Mouse (Mus musculus): ENCODE measurements at regions not wholly inside any gene's neighbourhood (a gene's known extent, or its start where the extent isn't known, plus 50 kb on each side); places are given as distances from the start of the nearest gene placed in this dataset.

DNA sequence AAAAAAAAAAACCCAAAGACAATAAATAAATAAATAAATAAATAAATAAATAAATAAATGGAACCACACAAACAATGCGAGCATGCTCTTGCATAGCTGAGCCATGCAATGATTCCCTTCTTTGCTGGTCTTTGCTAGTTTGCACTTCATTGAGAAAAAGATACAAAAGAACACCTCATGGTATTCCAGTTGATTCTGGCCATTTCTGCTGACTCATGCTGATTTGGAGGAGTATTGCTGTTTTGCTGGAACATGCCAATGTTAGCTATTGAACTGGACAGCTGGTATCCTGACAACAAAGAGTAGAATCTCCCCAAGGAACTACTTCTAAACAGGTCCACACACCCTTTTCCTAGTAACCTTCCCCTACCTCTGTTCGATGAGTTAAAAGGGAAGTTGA lies 60.2 kb downstream of the Htr1a start:
- ATAC-seq (ENCODE audit: insufficient number of reproducible peaks, insufficient read depth, low FRiP score, low TSS enrichment, low read depth): no peak
- 88% methylated on average over 2 of the region's 2 CpGs for WGBS
- Histone ChIP-seq H3K4me2 (no peak overlapping the region), H3K4me1 (no peaks in the 10 kb centered on the region), H3K9ac (no peak overlapping the region), H3K27ac (no peak overlapping the region), H3K27me3 (no peaks in the 10 kb centered on the region), H3K36me3 (no peaks in the 10 kb centered on the region), H3K4me3 (no peak overlapping the region), H3K9me3 (no peaks in the 10 kb centered on the region)

DNA sequence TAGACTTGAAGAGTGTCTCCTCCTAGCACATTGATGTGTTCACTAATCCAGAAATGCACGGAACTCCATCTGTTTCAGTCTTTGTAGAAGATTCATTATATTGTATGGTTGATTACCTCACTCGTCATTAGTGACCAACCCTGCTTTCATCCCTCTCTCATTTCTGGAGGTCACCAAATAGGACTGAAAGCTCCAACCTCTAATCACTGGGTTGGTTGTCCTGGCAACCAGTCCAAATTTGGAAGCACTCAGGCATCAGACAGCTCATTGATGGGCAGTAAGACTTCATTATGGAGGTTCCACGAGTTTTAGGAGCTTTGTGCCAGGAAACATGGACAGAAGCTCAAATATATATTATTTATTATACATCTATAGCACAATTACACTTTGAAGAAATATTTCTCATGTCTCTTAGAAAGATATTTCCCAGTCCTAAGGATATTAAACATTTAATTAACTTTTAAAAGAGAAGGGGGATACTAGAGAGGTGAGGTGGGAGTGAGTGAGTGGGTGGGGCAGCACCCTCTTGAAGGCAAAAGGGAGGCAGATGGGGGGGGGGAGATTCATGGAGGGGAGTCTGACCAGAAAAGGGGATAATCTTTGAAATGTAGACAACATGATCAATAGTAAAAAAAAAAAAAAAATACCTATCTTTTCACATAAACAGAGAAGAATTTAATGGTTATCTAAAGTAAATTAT lies 94.7 kb downstream of the Htr1a start:
- Histone ChIP-seq H3K4me3 (no peak overlapping the region), H3K4me2 (no peak overlapping the region), H3K9me3 (no peaks in the 10 kb centered on the region), H3K9ac (no peak overlapping the region), H3K4me1 (no peaks in the 10 kb centered on the region), H3K27me3 (no peaks in the 10 kb centered on the region), H3K36me3 (no peaks in the 10 kb centered on the region), H3K27ac (no peak overlapping the region)
- ATAC-seq (ENCODE audit: insufficient number of reproducible peaks, insufficient read depth, low FRiP score, low TSS enrichment, low read depth): no peak
- 31% methylated on average over 3 of the region's 3 CpGs for WGBS

DNA sequence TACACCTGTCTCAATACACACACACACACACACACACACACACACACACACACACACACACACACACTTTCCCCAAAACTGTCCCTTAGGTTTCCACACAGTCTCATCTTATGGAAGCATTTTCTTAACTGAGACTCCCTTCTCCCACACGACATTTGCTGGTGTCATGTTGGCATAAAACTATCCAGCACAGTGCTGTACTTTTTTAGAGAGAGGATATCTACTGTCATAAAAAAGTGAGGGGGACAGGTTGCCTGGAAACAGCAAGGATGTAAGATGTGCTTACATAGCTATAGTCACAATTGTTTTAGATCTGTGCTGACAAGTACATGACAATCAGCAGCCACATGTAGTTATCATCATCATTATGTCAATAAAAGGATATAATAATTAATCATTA lies 129.8 kb downstream of the Htr1a start:
- H3K27ac ChIP-seq: no peak overlapping the region
- H3K4me3 ChIP-seq: no peak overlapping the region
- no peaks in the 10 kb centered on the region for H3K9me3 ChIP-seq
- 61% methylated on average over 1 of the region's 1 CpGs for WGBS
- no peaks in the 10 kb centered on the region for H3K36me3 ChIP-seq
- no peaks in the 10 kb centered on the region for H3K4me1 ChIP-seq
- no peak for ATAC-seq (ENCODE audit: insufficient number of reproducible peaks, insufficient read depth, low FRiP score, low TSS enrichment, low read depth)
- no peaks in the 10 kb centered on the region for H3K27me3 ChIP-seq
- H3K4me2 ChIP-seq: no peak overlapping the region
- H3K9ac ChIP-seq: no peak overlapping the region

DNA sequence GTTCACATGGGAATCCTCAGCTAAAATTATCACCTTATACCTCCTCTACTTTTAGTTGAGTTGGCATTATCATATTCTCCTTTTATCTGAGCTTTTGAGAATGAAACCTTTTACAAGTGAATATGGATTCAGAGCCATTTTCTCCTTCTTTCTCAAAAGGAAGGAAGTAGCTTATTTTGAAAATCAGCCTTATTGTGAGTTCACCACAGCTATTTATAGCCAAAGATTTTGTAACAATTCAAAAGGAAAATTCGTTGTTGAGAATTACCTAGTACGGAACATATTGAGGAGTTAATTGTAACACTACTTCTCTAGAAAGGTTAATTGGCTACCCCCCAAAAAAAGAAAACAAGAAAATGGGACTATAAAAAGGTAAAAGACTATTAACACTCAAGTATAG lies 163.0 kb downstream of the Htr1a start:
- H3K4me1 ChIP-seq: no peaks in the 10 kb centered on the region
- no peaks in the 10 kb centered on the region for H3K27me3 ChIP-seq
- H3K4me3 ChIP-seq: no peak overlapping the region
- no peak overlapping the region for H3K9ac ChIP-seq
- no peak for ATAC-seq (ENCODE audit: insufficient number of reproducible peaks, insufficient read depth, low FRiP score, low TSS enrichment, low read depth)
- no peak overlapping the region for H3K27ac ChIP-seq
- H3K4me2 ChIP-seq: no peak overlapping the region
- H3K36me3 ChIP-seq: no peaks in the 10 kb centered on the region
- 89% methylated on average over 2 of the region's 2 CpGs for WGBS
- H3K9me3 ChIP-seq: no peaks in the 10 kb centered on the region

DNA sequence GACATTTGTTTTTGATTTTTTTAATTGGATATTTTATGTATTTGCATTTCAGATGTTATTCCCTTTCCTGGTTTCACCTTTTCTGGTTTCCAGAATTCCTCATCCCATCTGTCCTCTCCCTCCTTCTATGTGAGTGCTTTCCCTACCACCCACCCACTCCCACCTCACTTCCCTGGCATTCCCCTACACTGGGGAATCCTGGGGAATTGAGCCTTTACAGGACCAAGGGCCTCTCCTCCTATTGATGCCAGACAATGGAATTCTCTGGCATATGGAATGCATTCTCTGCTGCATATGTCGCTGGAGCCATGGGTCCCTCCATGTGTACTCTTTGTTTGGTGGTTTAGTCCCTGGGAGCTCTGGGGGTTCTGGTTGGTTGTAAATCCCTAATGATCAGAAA lies 175.9 kb downstream of the Htr1a start:
- Histone ChIP-seq H3K27me3 (no peaks in the 10 kb centered on the region), H3K4me2 (no peak overlapping the region), H3K27ac (peak overlapping the region; percentile 45; the same call in 1 of the 2 replicates), H3K4me3 (no peak overlapping the region), H3K36me3 (no peaks in the 10 kb centered on the region), H3K4me1 (peaks cover 5% of the 10 kb centered on the region; the same call in 1 of the 2 replicates), H3K9ac (no peak overlapping the region), H3K9me3 (no peaks in the 10 kb centered on the region)
- ATAC-seq (ENCODE audit: insufficient number of reproducible peaks, insufficient read depth, low FRiP score, low TSS enrichment, low read depth): no peak
- WGBS: 31% methylated on average over 1 of the region's 1 CpGs

DNA sequence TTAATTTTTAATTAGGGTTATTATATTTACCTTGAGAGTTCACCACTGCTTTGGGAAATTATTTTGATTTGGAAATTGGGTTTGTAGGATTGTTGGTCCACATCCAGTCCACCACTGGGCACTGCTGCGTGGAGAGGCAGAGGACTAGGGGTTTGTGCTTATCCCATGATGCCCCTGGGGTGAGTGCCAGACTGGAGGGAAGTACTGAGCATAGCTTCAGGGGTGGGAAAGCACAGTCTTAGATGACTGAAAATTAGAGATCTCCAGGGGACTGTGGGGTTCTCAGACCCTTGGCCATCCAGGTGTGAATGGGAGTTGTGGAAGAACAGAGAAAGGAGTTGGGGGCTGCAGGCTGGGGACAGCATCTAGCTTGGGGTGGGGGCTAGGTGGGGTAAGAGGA lies 177.4 kb downstream of the Htr1a start:
- Histone ChIP-seq H3K9me3 (no peaks in the 10 kb centered on the region), H3K9ac (no peak overlapping the region), H3K27ac (no peak overlapping the region), H3K4me1 (peaks cover 5% of the 10 kb centered on the region; the same call in 1 of the 2 replicates), H3K36me3 (no peaks in the 10 kb centered on the region), H3K4me2 (no peak overlapping the region), H3K27me3 (no peaks in the 10 kb centered on the region), H3K4me3 (no peak overlapping the region)
- 0 out of 2 replicates have a peak, but pooled peaks have one; percentile 26 for ATAC-seq (ENCODE audit: insufficient number of reproducible peaks, insufficient read depth, low FRiP score, low TSS enrichment, low read depth)
- 92% methylated on average over 1 of the region's 1 CpGs for WGBS

DNA sequence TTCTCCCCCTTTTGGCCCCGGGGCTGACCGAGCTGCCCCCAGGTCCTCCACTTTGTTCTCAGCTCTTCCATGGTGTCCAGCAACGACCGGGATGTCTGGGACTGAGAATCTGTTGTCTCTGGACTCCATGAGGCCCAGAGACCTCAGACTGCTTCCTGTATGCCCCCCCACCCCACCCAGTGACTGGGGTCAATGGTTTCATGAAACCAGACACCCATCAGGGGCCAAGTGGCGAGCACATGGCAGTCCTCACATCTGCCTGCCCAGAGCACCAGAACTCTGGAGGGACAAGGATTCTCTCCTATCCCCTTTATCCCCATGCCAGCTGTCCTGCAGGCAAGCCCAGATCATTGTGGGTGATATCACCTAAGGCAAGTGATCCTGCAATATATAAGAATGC lies 185.2 kb downstream of the Htr1a start:
- Histone ChIP-seq H3K36me3 (no peaks in the 10 kb centered on the region), H3K4me2 (no peak overlapping the region), H3K4me1 (no peaks in the 10 kb centered on the region), H3K27me3 (no peaks in the 10 kb centered on the region), H3K4me3 (no peak overlapping the region), H3K27ac (no peak overlapping the region), H3K9me3 (no peaks in the 10 kb centered on the region), H3K9ac (no peak overlapping the region)
- ATAC-seq (ENCODE audit: insufficient number of reproducible peaks, insufficient read depth, low FRiP score, low TSS enrichment, low read depth): no peak
- 64% methylated on average over 5 of the region's 5 CpGs for WGBS

DNA sequence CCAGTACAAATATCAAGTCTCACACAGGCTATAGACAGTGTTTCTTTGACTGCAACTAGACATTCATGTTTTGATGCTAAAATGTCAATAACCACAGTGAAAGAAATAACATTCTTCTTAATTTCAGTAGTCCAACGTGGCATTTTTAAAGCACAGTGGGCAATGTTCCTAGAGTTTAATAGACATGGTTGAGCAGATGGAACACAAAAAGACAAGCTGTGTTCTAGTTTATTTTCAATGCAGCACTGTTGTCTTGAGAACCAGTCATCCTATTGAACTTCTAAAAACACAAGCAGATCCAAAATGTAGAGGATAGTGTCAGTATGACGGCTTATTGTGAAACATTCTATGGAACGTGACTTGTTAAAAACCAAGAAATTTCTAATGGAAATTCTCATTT lies 205.2 kb downstream of the Htr1a start:
- H3K27ac ChIP-seq: no peak overlapping the region
- no peak overlapping the region for H3K9ac ChIP-seq
- H3K27me3 ChIP-seq: no peaks in the 10 kb centered on the region
- H3K9me3 ChIP-seq: no peaks in the 10 kb centered on the region
- WGBS: 86% methylated on average over 3 of the region's 3 CpGs
- H3K4me2 ChIP-seq: no peak overlapping the region
- H3K36me3 ChIP-seq: no peaks in the 10 kb centered on the region
- no peak overlapping the region for H3K4me3 ChIP-seq
- no peak for ATAC-seq (ENCODE audit: insufficient number of reproducible peaks, insufficient read depth, low FRiP score, low TSS enrichment, low read depth)
- no peaks in the 10 kb centered on the region for H3K4me1 ChIP-seq
